Mouse (Mus musculus) left cerebral cortex, adult 2 months (tissue): ENCODE data around the gene Stxbp1. TPM values are rescaled to one million over a fixed set of nuclear protein-coding genes. Genes with fewer than 3 reads are reported as not detected.

Source experiments
- DNase-seq, 2 experiments: peaks; one replicate each; pipeline ENCODE4 v3.0.0; 2021 to 2022; ENCODE audit warnings: low spot score in 2 of 2, mixed read lengths in 1 of 2; ENCODE audit errors: extremely low spot score in 1 of 2
- H3K27ac ChIP-seq: fragments of 200-600 bp; 2 replicates; pipeline ENCODE4 v1.8.1; 2022
- H3K4me3 ChIP-seq: fragments of 200-600 bp; 2 replicates; pipeline ENCODE4 v1.8.1; 2022
- CTCF ChIP-seq: fragments of 200-600 bp; IDR thresholded peaks from 2 replicates; pipeline ENCODE4 v1.8.1; 2022; ENCODE audit warnings: antibody characterized with exemption, mild to moderate bottlenecking, moderate library complexity
- intact Hi-C: fragments of 180-260 bp; cut with DNase I; formaldehyde crosslinking; loops from one replicate; pipeline ENCODE4 v1.15.1; 2025
- total RNA-seq, 2 experiments: library from RNA; stranded (reverse); gene quantifications; 2 replicates each; pipeline ENCODE4 v1.2.3; 2021

Stxbp1 gene
- total RNA-seq, 2 experiments from 2014 or later: 947 to 984 TPM

DNA sequence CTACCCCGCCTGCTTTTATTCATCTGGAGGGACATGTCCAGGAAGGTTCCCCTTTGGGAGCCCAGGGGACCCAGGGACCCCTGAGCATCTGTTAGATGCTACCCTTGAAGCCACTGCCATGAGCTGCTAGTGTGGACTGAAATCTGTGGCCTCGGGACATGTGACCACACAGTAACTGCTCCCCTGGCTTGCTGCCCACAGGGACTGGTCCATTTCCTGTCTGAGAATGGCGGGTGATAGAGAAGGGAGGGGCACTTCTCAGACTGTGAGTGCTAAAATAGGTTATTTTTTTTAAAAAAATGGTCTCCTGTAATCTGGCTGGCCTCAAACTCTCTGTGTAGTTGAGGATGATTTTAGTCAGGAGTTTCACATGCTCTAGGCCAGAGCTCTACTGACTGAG, 34.7 kb upstream of the Stxbp1 start:
- Histone ChIP-seq H3K27ac (peak overlapping the region; percentile 90), H3K4me3 (no peak overlapping the region)
- intact Hi-C loops: no loop called here
- TF ChIP-seq CTCF: no peak
- DNase-seq: peak in 1 of 2 experiments; percentile 36

DNA sequence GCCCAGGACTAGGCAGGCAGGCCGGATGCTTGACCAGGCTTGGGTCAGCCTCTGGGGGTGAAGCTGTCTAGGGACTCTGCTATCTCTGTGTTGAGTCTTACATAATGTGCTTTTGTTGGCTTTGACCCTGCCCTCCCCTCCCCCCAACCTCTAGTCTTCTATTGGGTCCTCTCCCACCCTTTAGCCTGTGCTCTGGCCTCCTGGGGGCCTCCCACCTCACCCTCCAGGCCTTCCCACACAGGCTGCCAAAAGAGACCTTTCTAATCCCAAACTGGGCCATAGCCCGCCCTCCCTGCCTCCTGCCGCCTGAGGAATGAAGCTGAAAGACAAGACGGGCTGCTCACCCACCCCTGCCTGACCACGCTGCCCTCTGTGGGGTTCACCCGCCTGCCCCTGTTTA, 34.0 kb upstream of the Stxbp1 start:
- peak overlapping the region; percentile 90 for H3K27ac ChIP-seq

DNA sequence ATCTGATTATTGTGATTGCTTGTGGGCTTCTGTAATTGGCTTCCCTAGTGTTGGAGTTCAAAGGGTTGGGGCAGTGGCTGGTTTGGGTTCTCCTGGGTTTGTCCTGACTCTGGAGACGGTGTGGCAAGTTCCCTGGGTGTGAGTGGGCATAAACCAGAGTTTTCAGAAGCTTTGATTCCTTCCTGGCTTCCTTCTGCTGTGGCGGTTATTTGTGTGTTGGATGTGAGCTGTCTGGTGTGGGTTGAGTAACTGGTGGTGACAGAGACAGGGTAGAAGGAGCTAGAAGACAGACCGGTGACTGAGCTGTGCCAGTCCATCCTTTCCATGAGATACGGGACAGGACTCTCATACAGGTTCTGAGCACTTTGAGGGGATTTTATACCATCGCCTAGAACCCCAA, 32.5 kb upstream of the Stxbp1 start:
- Histone ChIP-seq H3K4me3 (no peak overlapping the region), H3K27ac (peak overlapping the region; percentile 90)
- no peak for DNase-seq
- intact Hi-C loops: no loop called here
- no peak for TF ChIP-seq CTCF

More for the DNA sequence above, 34.0 kb upstream of the Stxbp1 start:
- intact Hi-C loops: no loop called here
- TF ChIP-seq CTCF: no peak
- no peak overlapping the region for H3K4me3 ChIP-seq
- no peak for DNase-seq

DNA sequence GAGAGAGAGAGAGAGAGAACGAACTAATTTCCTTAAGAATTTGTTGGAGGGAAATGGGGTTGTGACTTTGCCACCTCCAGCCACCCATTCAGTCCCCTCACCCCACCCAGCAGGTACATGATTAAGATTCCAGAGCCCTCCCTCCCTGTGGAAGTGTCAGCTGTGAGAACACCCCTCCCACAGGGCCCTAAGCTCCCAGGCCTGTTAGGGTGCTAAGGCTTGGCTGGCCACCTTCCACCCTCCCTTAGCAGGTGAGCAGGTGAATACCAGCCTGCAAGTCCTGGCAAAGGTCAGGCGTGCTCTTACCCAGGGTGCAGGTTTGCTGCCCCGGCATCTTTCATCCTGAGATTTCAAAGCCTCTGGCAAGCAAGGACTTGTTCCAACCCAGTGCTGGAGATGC, 31.4 kb upstream of the Stxbp1 start:
- intact Hi-C loops: no loop called here
- no peak for TF ChIP-seq CTCF
- DNase-seq: no peak
- H3K4me3 ChIP-seq: peak overlapping the region; percentile 93
- peak overlapping the region; percentile 90 for H3K27ac ChIP-seq

DNA sequence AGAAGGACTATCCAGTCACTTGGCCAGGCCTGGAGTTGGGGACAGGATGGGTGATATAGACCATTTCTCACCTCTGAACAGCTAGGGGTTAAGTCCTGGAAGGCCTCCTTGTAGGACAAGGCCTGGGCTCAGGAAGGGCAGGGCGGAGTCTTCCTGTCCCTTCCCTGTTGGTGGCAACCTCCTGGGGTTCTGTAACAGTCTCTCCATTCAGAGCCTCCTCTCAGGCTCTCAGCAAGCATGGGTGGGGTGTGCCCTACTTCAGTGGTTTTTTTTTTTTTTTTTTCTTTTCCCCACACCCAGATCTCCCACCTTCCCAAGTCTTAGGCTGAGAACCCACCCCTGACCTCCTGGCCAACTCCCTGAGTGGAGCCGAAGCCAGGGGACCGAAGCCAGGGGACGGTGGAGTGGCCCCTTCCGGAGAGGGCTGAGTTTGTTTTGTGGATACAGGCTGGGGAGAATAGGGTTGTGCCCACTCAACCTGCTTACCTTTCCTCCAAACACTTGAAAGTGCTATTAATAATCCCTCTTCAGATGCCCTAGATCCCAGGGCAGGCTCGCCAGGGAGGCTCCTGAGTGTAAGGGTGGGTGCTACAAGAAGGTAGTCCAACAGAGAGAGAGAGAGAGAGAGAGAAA, 30.8 kb upstream of the Stxbp1 start:
- intact Hi-C loops: loop anchor here (2.0 kb wide), 1 partner anchor 35 kb away; no protein-coding TSS in a partner anchor
- DNase-seq: no peak
- H3K27ac ChIP-seq: peak overlapping the region; percentile 90

DNA sequence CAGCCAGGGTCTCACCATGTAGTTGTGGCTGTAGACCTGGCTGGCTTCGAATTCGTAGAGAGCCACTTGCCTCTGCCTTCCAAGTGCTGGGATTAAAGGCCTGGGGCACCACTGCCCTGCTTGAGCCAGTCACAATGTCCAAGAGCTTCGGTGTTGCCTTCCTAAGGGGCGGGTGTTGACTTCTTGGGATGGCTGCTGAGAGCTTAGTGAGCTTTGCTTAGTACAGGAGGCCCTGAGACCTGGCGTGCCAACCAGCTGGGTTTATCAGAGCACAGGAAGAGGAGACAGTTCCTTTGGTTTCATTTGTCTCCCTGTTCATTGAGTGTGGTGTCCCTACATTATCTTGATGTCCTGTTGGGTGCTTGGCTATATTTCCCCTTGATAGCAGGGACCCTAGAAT, 30.3 kb upstream of the Stxbp1 start:
- intact Hi-C loops: loop anchor here (2.0 kb wide), 1 partner anchor 35 kb away; no protein-coding TSS in a partner anchor
- no peak for TF ChIP-seq CTCF

More for the DNA sequence above, 30.8 kb upstream of the Stxbp1 start:
- H3K4me3 ChIP-seq: peak overlapping the region; percentile 93
- TF ChIP-seq CTCF: no peak

DNA sequence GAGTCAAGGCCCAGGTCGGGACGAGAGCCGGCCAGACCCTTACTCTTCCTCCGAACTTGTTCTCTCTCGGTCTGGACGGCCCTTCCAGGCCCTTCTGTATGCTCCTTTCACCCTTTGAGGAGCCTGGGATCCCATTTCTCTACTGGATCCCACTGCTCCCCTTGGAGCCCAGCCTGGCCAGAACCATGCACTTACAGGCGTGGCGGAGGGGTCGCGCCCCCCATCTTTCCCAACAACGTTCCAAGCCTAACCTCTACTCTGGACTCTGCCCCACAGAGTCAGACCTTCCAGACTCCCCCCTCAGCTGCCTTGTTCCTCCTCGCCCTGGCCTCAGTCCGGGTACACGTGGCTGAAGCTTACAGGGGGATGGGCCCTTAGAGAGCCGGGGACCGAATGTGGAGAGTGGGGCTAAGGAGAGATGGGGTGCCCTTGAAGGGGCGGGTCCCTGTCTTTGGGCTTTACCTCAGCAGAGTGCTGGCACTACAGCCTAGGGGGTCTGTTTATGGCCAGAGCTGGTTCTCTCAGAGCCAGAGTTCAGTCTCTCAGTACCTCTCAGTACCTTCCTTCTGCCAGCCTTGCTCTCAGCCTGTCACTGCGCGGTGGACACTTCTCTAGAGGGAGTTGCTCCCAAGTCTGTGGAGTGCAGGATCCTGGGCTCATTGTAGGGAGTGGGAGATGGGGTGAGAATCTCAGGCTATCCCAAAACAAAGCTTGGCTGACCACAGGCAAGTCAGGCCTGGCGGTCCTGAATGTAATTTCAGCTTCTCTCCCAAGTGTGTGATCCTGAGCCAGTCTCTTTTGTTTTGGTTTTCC, 29.7 kb upstream of the Stxbp1 start:
- no peak for DNase-seq
- TF ChIP-seq CTCF: no peak; the same call in 1 of the 2 replicates
- intact Hi-C loops: loop anchor here (2.0 kb wide), 1 partner anchor 36 kb away; no protein-coding TSS in a partner anchor
- Histone ChIP-seq H3K27ac (peak overlapping the region; percentile 90), H3K4me3 (peak overlapping the region; percentile 93)

More for the DNA sequence above, 30.3 kb upstream of the Stxbp1 start:
- peak overlapping the region; percentile 93 for H3K4me3 ChIP-seq
- DNase-seq: no peak
- H3K27ac ChIP-seq: peak overlapping the region; percentile 90

DNA sequence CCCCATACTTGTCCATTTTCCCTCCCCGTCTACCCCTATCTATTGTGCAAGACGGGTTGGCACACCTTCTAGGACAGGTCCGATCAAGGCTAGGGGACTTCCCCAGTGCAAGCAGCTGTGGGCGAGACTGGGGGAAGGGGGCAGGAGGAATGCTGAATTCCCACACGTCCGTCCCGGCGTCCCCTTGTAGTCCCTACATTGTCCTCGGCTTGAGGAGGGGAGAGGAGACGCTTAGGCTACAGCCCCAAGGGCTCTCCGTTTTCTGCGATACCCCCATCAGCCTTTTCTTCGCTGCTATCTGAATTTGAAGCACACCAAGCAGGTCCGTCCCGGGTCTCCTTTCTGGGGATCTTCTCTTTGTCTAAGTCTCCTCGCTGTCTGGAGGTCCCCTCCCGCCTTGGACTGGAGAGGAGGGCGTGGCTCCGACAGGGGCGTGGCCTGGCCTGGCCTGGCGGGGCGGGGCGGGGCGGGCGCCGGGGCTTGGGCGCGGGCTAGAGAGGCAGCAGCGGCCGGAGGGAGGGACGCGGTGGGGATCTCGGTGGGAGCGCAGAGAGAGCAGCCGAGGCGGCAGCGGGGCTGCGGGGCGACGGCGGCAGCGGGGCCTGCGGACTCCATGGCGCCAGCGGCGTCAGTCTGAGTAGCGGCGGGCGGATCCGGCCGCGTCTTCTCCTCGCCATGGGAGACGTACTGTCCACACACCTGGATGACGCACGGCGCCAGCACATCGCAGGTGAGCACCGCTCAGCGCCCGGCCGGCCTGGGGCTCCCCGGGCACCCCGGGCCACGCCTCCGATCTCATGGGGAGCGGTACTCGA, 28.8 kb upstream of the Stxbp1 start, which contains the start of gene Fam129b:
Gene Fam129b (plus strand): TSS at position 440 of the 815 bp plus-strand sequence.
- peak within 1 kb of the TSS; percentile 93 for H3K4me3 ChIP-seq
- DNase-seq: peak; percentile 68 to 79
- peak within 1 kb of the TSS; percentile 90 for H3K27ac ChIP-seq
- no peak for TF ChIP-seq CTCF
- intact Hi-C loops: loop anchor here (2.0 kb wide), 1 partner anchor 37 kb away; no protein-coding TSS in a partner anchor

DNA sequence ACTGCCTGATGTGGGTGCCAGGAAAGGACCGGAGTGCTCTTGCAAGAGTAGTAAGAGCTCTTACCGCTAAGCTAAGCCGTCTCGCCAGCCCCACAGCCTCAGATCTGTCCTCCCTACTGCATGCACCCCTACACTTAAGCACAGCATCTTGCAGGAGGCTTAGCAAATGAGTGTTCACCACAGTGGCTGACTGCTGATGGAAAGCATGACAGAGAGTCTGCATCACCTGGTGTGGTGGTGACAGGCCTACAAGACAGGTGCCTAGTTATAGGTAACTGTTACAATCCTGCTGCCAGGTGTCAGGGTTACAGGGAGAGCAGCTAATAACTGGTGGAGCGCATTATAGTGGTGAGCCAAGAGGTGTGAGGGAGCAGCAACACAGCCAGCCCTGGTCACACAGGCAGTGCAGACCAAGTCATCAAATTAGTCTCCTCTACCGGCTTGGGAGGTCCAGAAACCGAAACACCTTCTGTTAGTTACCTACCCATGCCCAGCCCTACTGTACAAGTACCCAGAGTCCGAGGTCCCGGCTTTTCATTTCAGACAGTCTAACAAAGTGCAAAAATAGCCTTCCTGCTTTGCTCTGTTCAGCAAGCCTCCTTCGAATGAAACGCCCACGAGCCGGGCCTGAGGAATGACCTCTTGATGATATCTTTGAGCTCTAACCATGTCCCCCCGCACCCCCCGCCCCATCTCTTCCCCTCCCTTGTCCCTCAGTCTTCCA, 28.1 kb upstream of the Stxbp1 start:
- DNase-seq: no peak
- Histone ChIP-seq H3K27ac (peak overlapping the region; percentile 12; the same call in 1 of the 2 replicates), H3K4me3 (peak overlapping the region; percentile 93)
- intact Hi-C loops: no loop called here
- no peak for TF ChIP-seq CTCF

DNA sequence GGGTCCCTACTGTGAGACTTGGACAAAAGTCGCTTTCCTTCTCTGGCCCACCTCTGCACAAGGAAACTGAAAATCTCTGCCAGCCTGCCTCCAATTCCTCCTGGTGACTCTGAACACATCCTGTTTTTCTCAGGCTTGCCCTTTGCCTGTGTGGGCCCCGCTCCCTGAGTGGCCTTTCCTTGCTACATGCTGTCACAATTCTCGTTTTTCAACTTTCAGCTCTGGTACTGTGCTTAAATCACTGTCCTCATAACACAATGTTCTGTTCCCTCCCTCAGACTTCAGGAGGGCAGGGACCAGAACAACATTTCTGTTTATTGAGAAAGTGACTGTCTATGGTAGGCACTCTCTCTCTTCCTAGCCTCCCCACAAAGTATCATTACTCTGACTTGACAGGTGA, 27.0 kb upstream of the Stxbp1 start:
- no peak for DNase-seq
- no peak overlapping the region for H3K27ac ChIP-seq
- intact Hi-C loops: no loop called here
- no peak for TF ChIP-seq CTCF
- H3K4me3 ChIP-seq: no peak overlapping the region
